Mouse (Mus musculus): ENCODE data around the gene Tspyl1. TPM values are rescaled to one million over a fixed set of nuclear protein-coding genes. Genes with fewer than 3 reads are reported as not detected.
"Not testable (repeated sequence)": the region's sequence is repeated elsewhere in the genome, so short reads cannot be mapped to it uniquely, and the experiment has no call there.

The Tspyl1 gene
- polyA plus RNA-seq, 1 experiment from 2014 or later, result 45.7 TPM

DNA sequence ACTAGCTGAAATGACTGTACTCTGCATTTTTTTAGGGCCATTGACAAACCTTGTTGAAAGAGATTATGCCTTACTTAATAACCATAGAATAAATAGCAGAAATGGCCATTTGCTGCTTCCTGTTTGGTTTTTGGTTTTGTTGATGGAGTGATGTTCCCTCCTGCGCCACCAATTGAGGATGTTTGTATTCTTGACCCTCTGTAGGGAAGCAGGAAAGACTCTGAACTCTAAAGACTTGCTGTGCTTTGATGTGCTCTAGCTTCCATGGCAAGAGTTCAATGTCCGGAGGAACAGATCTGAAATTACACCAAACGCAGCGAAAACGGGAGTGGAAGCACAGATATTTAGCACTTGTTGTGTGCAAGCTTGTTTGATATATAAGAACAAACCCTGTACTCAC, 37.2 kb upstream of the Tspyl1 start:
- WGBS, result 59% methylated on average over 5 of the region's 5 CpGs
- H3K4me3 ChIP-seq (ENCODE audit: low read depth, low read length), result no peak overlapping the region
- ATAC-seq, result no peak
- no peaks in the 10 kb centered on the region for H3K36me3 ChIP-seq (ENCODE audit: control insufficient read depth, insufficient read depth)
- no peak overlapping the region for H3K4me2 ChIP-seq (replicated peaks; ENCODE audit: low read depth)
- no peak for TF ChIP-seq CTCF (IDR thresholded peaks at IDR 0.05; ENCODE audit: low read depth)
- H3K27me3 ChIP-seq (replicated peaks; ENCODE audit: control insufficient read depth, insufficient read depth, low read length), result no peaks in the 10 kb centered on the region
- no peak overlapping the region for H3K27ac ChIP-seq (ENCODE audit: low read depth, low read length)
- H3K9me3 ChIP-seq (ENCODE audit: control insufficient read depth), result no peaks in the 10 kb centered on the region
- no peaks in the 10 kb centered on the region for H3K4me1 ChIP-seq (replicated peaks; ENCODE audit: control insufficient read depth, insufficient read depth, low read length)
- no peak overlapping the region for H3K9ac ChIP-seq (ENCODE audit: low read depth, low read length)

- Histone ChIP-seq H3K27me3 (replicated peaks; ENCODE audit: control insufficient read depth, insufficient read depth, low read length) (no peaks in the 10 kb centered on the region), H3K36me3 (ENCODE audit: control insufficient read depth, insufficient read depth) (no peaks in the 10 kb centered on the region), H3K4me3 (ENCODE audit: low read depth, low read length) (no peak overlapping the region), H3K9me3 (ENCODE audit: control insufficient read depth) (no peaks in the 10 kb centered on the region), H3K4me2 (replicated peaks; ENCODE audit: low read depth) (no peak overlapping the region), H3K4me1 (replicated peaks; ENCODE audit: control insufficient read depth, insufficient read depth, low read length) (no peaks in the 10 kb centered on the region), H3K27ac (ENCODE audit: low read depth, low read length) (no peak overlapping the region), H3K9ac (ENCODE audit: low read depth, low read length) (no peak overlapping the region)
- WGBS, result 67% methylated on average over 2 of the region's 2 CpGs
- no peak for ATAC-seq
- TF ChIP-seq CTCF (IDR thresholded peaks at IDR 0.05; ENCODE audit: low read depth), result no peak
Measured at GRCm38 (mm10) chr10:34246106-34246505, 35.9 kb upstream of the Tspyl1 start.

DNA sequence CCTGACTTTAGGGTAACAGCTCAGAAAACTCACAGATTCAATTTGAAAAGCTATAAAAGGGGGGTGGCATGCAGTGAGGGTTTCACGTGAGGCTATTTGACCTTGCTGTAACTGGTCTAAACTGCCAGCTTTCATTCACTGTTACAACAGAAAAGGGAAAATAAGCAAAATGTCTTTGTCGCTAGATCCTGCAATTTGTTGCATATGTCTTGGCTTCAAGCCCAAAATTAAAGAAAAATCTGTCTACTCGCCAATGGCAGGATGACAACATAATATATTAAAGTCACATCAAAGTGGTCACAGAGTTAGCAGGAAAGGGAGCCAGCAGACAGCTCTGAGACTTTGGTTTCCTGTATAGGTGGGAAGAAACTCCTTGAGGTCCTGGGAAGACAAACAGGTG, 34.2 kb upstream of the Tspyl1 start:
- no peak overlapping the region for H3K4me3 ChIP-seq (ENCODE audit: low read depth, low read length)
- no peak for TF ChIP-seq CTCF (IDR thresholded peaks at IDR 0.05; ENCODE audit: low read depth)
- H3K9ac ChIP-seq (ENCODE audit: low read depth, low read length), result no peak overlapping the region
- no peaks in the 10 kb centered on the region for H3K36me3 ChIP-seq (ENCODE audit: control insufficient read depth, insufficient read depth)
- no peaks in the 10 kb centered on the region for H3K4me1 ChIP-seq (replicated peaks; ENCODE audit: control insufficient read depth, insufficient read depth, low read length)
- 30% methylated on average over 3 of the region's 3 CpGs for WGBS
- no peak overlapping the region for H3K27ac ChIP-seq (ENCODE audit: low read depth, low read length)
- no peak for ATAC-seq
- no peaks in the 10 kb centered on the region for H3K27me3 ChIP-seq (replicated peaks; ENCODE audit: control insufficient read depth, insufficient read depth, low read length)
- no peaks in the 10 kb centered on the region for H3K9me3 ChIP-seq (ENCODE audit: control insufficient read depth)
- H3K4me2 ChIP-seq (replicated peaks; ENCODE audit: low read depth), result no peak overlapping the region

- 53% methylated on average over 2 of the region's 2 CpGs for WGBS
- no peak for ATAC-seq
- Histone ChIP-seq H3K9ac (ENCODE audit: low read depth, low read length) (no peak overlapping the region), H3K27me3 (replicated peaks; ENCODE audit: control insufficient read depth, insufficient read depth, low read length) (no peaks in the 10 kb centered on the region), H3K4me1 (replicated peaks; ENCODE audit: control insufficient read depth, insufficient read depth, low read length) (no peaks in the 10 kb centered on the region), H3K9me3 (ENCODE audit: control insufficient read depth) (no peaks in the 10 kb centered on the region), H3K36me3 (ENCODE audit: control insufficient read depth, insufficient read depth) (no peaks in the 10 kb centered on the region), H3K27ac (ENCODE audit: low read depth, low read length) (no peak overlapping the region), H3K4me3 (ENCODE audit: low read depth, low read length) (no peak overlapping the region), H3K4me2 (replicated peaks; ENCODE audit: low read depth) (no peak overlapping the region)
- no peak for TF ChIP-seq CTCF (IDR thresholded peaks at IDR 0.05; ENCODE audit: low read depth)
Measured at GRCm38 (mm10) chr10:34249594-34249993, 32.4 kb upstream of the Tspyl1 start.

DNA sequence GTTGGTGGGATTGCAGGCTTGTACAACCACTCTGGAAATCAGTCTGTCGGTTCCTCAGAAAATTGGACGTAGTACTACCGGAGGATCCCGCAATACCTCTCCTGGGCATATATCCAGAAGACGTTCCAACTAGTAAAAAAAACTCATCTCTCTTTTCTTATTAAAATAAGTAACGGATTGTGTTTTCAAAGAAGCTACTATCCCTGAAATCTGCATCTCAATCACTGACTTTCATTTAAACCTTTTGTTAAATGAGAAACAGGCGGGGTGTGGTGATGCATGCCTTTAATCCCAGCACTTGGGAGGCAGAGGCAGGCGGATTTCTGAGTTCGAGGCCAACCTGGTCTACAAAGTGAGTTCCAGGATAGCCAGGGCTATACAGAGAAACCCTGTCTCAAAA, 29.2 kb upstream of the Tspyl1 start:
- not testable (repeated sequence) for ATAC-seq; H3K4me1 ChIP-seq (replicated peaks; ENCODE audit: control insufficient read depth, insufficient read depth, low read length); H3K9me3 ChIP-seq (ENCODE audit: control insufficient read depth); H3K36me3 ChIP-seq (ENCODE audit: control insufficient read depth, insufficient read depth); H3K4me2 ChIP-seq (replicated peaks; ENCODE audit: low read depth); H3K27me3 ChIP-seq (replicated peaks; ENCODE audit: control insufficient read depth, insufficient read depth, low read length); H3K27ac ChIP-seq (ENCODE audit: low read depth, low read length); H3K4me3 ChIP-seq (ENCODE audit: low read depth, low read length); H3K9ac ChIP-seq (ENCODE audit: low read depth, low read length)
- 87% methylated on average over 9 of the region's 9 CpGs for WGBS

DNA sequence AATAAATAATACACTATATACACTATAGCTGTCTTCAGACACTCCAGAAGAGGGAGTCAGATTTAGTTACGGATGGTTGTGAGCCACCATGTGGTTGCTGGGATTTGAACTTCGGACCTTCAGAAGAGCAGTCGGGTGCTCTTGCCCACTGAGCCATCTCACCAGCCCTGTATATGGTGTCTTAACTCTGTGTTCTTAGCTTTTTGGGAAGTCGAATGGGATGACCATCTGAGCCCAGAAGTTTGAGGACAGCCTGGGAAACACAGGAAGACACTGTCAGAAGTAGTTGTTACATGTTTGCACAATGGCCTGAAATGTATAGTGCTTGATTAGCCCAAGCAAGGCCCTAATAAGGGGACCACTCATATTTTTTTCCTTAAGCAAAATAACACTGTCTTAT, 16.9 kb upstream of the Tspyl1 start:
- no peaks in the 10 kb centered on the region for H3K4me1 ChIP-seq (replicated peaks; ENCODE audit: control insufficient read depth, insufficient read depth, low read length)
- H3K9ac ChIP-seq (ENCODE audit: low read depth, low read length), result no peak overlapping the region
- no peak for TF ChIP-seq CTCF (IDR thresholded peaks at IDR 0.05; ENCODE audit: low read depth)
- no peak overlapping the region for H3K4me3 ChIP-seq (ENCODE audit: low read depth, low read length)
- no peak for ATAC-seq
- H3K27ac ChIP-seq (ENCODE audit: low read depth, low read length), result no peak overlapping the region
- no peaks in the 10 kb centered on the region for H3K36me3 ChIP-seq (ENCODE audit: control insufficient read depth, insufficient read depth)
- no peak overlapping the region for H3K4me2 ChIP-seq (replicated peaks; ENCODE audit: low read depth)
- WGBS, result 87% methylated on average over 4 of the region's 4 CpGs
- no peaks in the 10 kb centered on the region for H3K9me3 ChIP-seq (ENCODE audit: control insufficient read depth)
- H3K27me3 ChIP-seq (replicated peaks; ENCODE audit: control insufficient read depth, insufficient read depth, low read length), result no peaks in the 10 kb centered on the region

All from intestine, postnatal 0 days (tissue).